Mouse (Mus musculus): ENCODE results near the gene Gatad2b.

Gene Gatad2b

GRCm38 (mm10) chr3:90309589-90309988 lies 16.6 kb downstream of the Gatad2b start:
- peak; percentile 48 for DNase-seq (ENCODE audit: low read depth, low spot score)

- DNase-seq (ENCODE audit: low read depth, low spot score): peak; percentile 70
These were observed 20.4 kb downstream of the Gatad2b start for GRCm38 (mm10) chr3:90313367-90313766.

- no peak for DNase-seq (ENCODE audit: low read depth, low spot score)
These were observed 21.3 kb downstream of the Gatad2b start for GRCm38 (mm10) chr3:90314241-90314640.

GRCm38 (mm10) chr3:90322289-90322688 lies 29.3 kb downstream of the Gatad2b start:
- peak; percentile 24 for DNase-seq (ENCODE audit: low read depth, low spot score)

- peak; percentile 67 for DNase-seq (ENCODE audit: low read depth, low spot score)
These were observed 30.1 kb downstream of the Gatad2b start for GRCm38 (mm10) chr3:90323119-90323518.

- no peak for DNase-seq (ENCODE audit: low read depth, low spot score)
These were observed 39.5 kb downstream of the Gatad2b start for GRCm38 (mm10) chr3:90332485-90332884.

- DNase-seq (ENCODE audit: low read depth, low spot score): no peak
These were observed 42.5 kb downstream of the Gatad2b start for GRCm38 (mm10) chr3:90335517-90335916.

- no peak for DNase-seq (ENCODE audit: low read depth, low spot score)
These were observed 45.2 kb downstream of the Gatad2b start for GRCm38 (mm10) chr3:90338190-90338589.

- DNase-seq (ENCODE audit: low read depth, low spot score): no peak
These were observed 47.2 kb downstream of the Gatad2b start for GRCm38 (mm10) chr3:90340177-90340576.

GRCm38 (mm10) chr3:90342853-90343252 lies 49.9 kb downstream of the Gatad2b start:
- DNase-seq (ENCODE audit: low read depth, low spot score): peak; percentile 57

GRCm38 (mm10) chr3:90347847-90348246 lies 54.9 kb downstream of the Gatad2b start:
- DNase-seq (ENCODE audit: low read depth, low spot score): peak; percentile 20

GRCm38 (mm10) chr3:90357959-90358358 lies 65.0 kb downstream of the Gatad2b start:
- DNase-seq (ENCODE audit: low read depth, low spot score): no peak

- DNase-seq (ENCODE audit: low read depth, low spot score): no peak
These were observed 66.3 kb downstream of the Gatad2b start for GRCm38 (mm10) chr3:90359230-90359629.

GRCm38 (mm10) chr3:90361476-90361875 lies 68.5 kb downstream of the Gatad2b start:
- no peak for DNase-seq (ENCODE audit: low read depth, low spot score)

- no peak for DNase-seq (ENCODE audit: low read depth, low spot score)
These were observed 69.4 kb downstream of the Gatad2b start for GRCm38 (mm10) chr3:90362346-90362745.

- no peak for DNase-seq (ENCODE audit: low read depth, low spot score)
These were observed 74.1 kb downstream of the Gatad2b start for GRCm38 (mm10) chr3:90367001-90367632.

- no peak for DNase-seq (ENCODE audit: low read depth, low spot score)
These were observed 76.1 kb downstream of the Gatad2b start for GRCm38 (mm10) chr3:90369041-90369440.

- no peak for DNase-seq (ENCODE audit: low read depth, low spot score)
These were observed 78.9 kb downstream of the Gatad2b start for GRCm38 (mm10) chr3:90371857-90372256.

GRCm38 (mm10) chr3:90372817-90373216 lies 79.8 kb downstream of the Gatad2b start:
- peak; percentile 21 for DNase-seq (ENCODE audit: low read depth, low spot score)

GRCm38 (mm10) chr3:90373432-90374028 lies 80.6 kb downstream of the Gatad2b start:
- DNase-seq (ENCODE audit: low read depth, low spot score): peak; percentile 89

GRCm38 (mm10) chr3:90374368-90374767 lies 81.4 kb downstream of the Gatad2b start:
- no peak for DNase-seq (ENCODE audit: low read depth, low spot score)

- DNase-seq (ENCODE audit: low read depth, low spot score): no peak
These were observed 82.7 kb downstream of the Gatad2b start for GRCm38 (mm10) chr3:90375562-90376246.

GRCm38 (mm10) chr3:90376247-90376585 lies 83.2 kb downstream of the Gatad2b start:
- no peak for DNase-seq (ENCODE audit: low read depth, low spot score)
